Mouse (Mus musculus): ENCODE data around the gene Sec24b.

Sec24b gene

GRCm38 (mm10) chr3:130054587-130054986, 6.8 kb downstream of the Sec24b start:
- DNase-seq, result peak; percentile 73

- peak; percentile 22 for DNase-seq
These were observed 7.8 kb downstream of the Sec24b start for GRCm38 (mm10) chr3:130053340-130054066.

- peak; percentile 47 for DNase-seq
These were observed 8.6 kb downstream of the Sec24b start for GRCm38 (mm10) chr3:130052541-130053298.

GRCm38 (mm10) chr3:130052116-130052515, 9.2 kb downstream of the Sec24b start:
- DNase-seq, result no peak

- no peak for DNase-seq
These were observed 20.6 kb downstream of the Sec24b start for GRCm38 (mm10) chr3:130040711-130041110.

GRCm38 (mm10) chr3:130040017-130040416, 21.3 kb downstream of the Sec24b start:
- no peak for DNase-seq

- DNase-seq, result no peak
These were observed 32.6 kb downstream of the Sec24b start for GRCm38 (mm10) chr3:130028741-130029140.

- DNase-seq, result no peak
These were observed 35.2 kb downstream of the Sec24b start for GRCm38 (mm10) chr3:130026181-130026580.

- DNase-seq, result no peak
These were observed 35.8 kb downstream of the Sec24b start for GRCm38 (mm10) chr3:130025556-130025955.

- no peak for DNase-seq
These were observed 48.4 kb downstream of the Sec24b start for GRCm38 (mm10) chr3:130012943-130013342.

GRCm38 (mm10) chr3:130011236-130011635, 50.1 kb downstream of the Sec24b start:
- no peak for DNase-seq

GRCm38 (mm10) chr3:130006141-130006540, 55.2 kb downstream of the Sec24b start:
- no peak for DNase-seq

- DNase-seq, result no peak
These were observed 60.4 kb downstream of the Sec24b start for GRCm38 (mm10) chr3:130000926-130001325.

GRCm38 (mm10) chr3:129998526-129998925, 62.8 kb downstream of the Sec24b start:
- no peak for DNase-seq

- no peak for DNase-seq
These were observed 63.4 kb downstream of the Sec24b start for GRCm38 (mm10) chr3:129998001-129998400.

- DNase-seq, result no peak
These were observed 64.0 kb downstream of the Sec24b start for GRCm38 (mm10) chr3:129997324-129997723.

- no peak for DNase-seq
These were observed 74.1 kb downstream of the Sec24b start for GRCm38 (mm10) chr3:129987297-129987696.

- no peak for DNase-seq
These were observed 76.0 kb downstream of the Sec24b start for GRCm38 (mm10) chr3:129985335-129985734.

GRCm38 (mm10) chr3:129984797-129985196, 76.6 kb downstream of the Sec24b start:
- no peak for DNase-seq

GRCm38 (mm10) chr3:129982271-129982670, 79.1 kb downstream of the Sec24b start:
- DNase-seq, result no peak

- DNase-seq, result no peak
These were observed 79.6 kb downstream of the Sec24b start for GRCm38 (mm10) chr3:129981756-129982155.

GRCm38 (mm10) chr3:129979510-129979909, 81.8 kb downstream of the Sec24b start:
- no peak for DNase-seq

- no peak for DNase-seq
These were observed 82.6 kb downstream of the Sec24b start for GRCm38 (mm10) chr3:129978716-129979115.

GRCm38 (mm10) chr3:129976317-129976716, 85.0 kb downstream of the Sec24b start:
- no peak for DNase-seq
